Mouse (Mus musculus): ENCODE results near the gene Ripor2. TPM values are rescaled to one million over a fixed set of nuclear protein-coding genes. Genes with fewer than 3 reads are reported as not detected.

The Ripor2 gene
- total and polyA plus RNA-seq, 3 experiments: 8.6 to 10.9 (median 9.3) TPM

GRCm38 (mm10) chr13:24747823-24748222 lies 165.8 kb downstream of the Ripor2 start:
- Histone ChIP-seq H3K4me3 (replicated peaks in 1 of 3; ENCODE audit: low read depth in 2 of 3, low read length in 2 of 3, poor library complexity in 1 of 3) (no peak overlapping the region), H3K36me3 (replicated peaks in 1 of 2; ENCODE audit: control insufficient read depth in 1 of 2, insufficient read depth in 1 of 2, low read length in 1 of 2) (peaks cover 37 to 82% of the 10 kb centered on the region in 2 experiments), H3K27me3 (replicated peaks) (no peaks in the 10 kb centered on the region), H3K27ac (ENCODE audit: insufficient read depth, low read depth) (no peak overlapping the region), H3K9ac (ENCODE audit: insufficient read depth, low read depth) (no peak overlapping the region), H3K79me2 (replicated peaks; ENCODE audit: control insufficient read depth, extremely low read depth, insufficient read depth, poor library complexity, severe bottlenecking) (0 out of 2 replicates have a peak, but pooled peaks cover 2% of the 10 kb centered on the region), H3K9me3 (replicated peaks; ENCODE audit: low read length) (no peaks in the 10 kb centered on the region), H3K4me1 (ENCODE audit: control insufficient read depth in 1 of 2, insufficient read depth in 2 of 2) (no peaks in the 10 kb centered on the region), H3K4me2 (ENCODE audit: insufficient read depth, low read depth, poor library complexity, severe bottlenecking) (no peak overlapping the region)
- in situ Hi-C loops (cut with MboI; ENCODE audit: low pct_ligation_motif_present, low pct_unique_long_range_greater_than_20kb, low sequenced_read_pairs) (no loop called here), dilution Hi-C loops (cut with MboI; ENCODE audit: extremely low pct_ligation_motif_present, extremely low pct_unique_long_range_greater_than_20kb, low sequenced_read_pairs) (no loop called here)
- no peak for DNase-seq (ENCODE audit: extremely low read depth)
- TF ChIP-seq CHD2 (IDR thresholded peaks at IDR 0.05; ENCODE audit: low read length): no peak
- TF ChIP-seq MAFK (IDR thresholded peaks at IDR 0.05; ENCODE audit: insufficient replicate concordance, low read length): no peak
- TF ChIP-seq TCF12 (IDR thresholded peaks at IDR 0.05; ENCODE audit: low read depth, low read length): no peak
- no peak for TF ChIP-seq GABPA (IDR thresholded peaks at IDR 0.05; ENCODE audit: insufficient replicate concordance, low read depth, low read length)
- no peak for TF ChIP-seq MAX (IDR thresholded peaks at IDR 0.05; ENCODE audit: low read length)
- TF ChIP-seq ZNF384 (IDR thresholded peaks at IDR 0.05; ENCODE audit: low read depth, low read length): no peak
- no peak for TF ChIP-seq RCOR1 (conservative IDR thresholded peaks at IDR 0.05; ENCODE audit: low read depth, low read length)
- TF ChIP-seq JUN (IDR thresholded peaks at IDR 0.05; ENCODE audit: insufficient read depth, low read depth, low read length): no peak
- no peak for TF ChIP-seq ZMIZ1 (IDR thresholded peaks at IDR 0.05; ENCODE audit: low read depth, low read length)
- TF ChIP-seq KAT2A (IDR thresholded peaks at IDR 0.05; ENCODE audit: insufficient replicate concordance, low read length): no peak
- TF ChIP-seq TBP (conservative IDR thresholded peaks at IDR 0.05; ENCODE audit: low read depth, low read length): no peak
- TF ChIP-seq E2F4 (IDR thresholded peaks at IDR 0.05; ENCODE audit: insufficient replicate concordance, low read depth, low read length): no peak

GRCm38 (mm10) chr13:24750807-24751206 lies 168.8 kb downstream of the Ripor2 start:
- H3K4me3 ChIP-seq (replicated peaks in 1 of 3; ENCODE audit: low read depth in 2 of 3, low read length in 2 of 3, poor library complexity in 1 of 3): no peak overlapping the region
- dilution Hi-C loops (cut with MboI; ENCODE audit: extremely low pct_ligation_motif_present, extremely low pct_unique_long_range_greater_than_20kb, low sequenced_read_pairs) (no loop called here), in situ Hi-C loops (cut with MboI; ENCODE audit: low pct_ligation_motif_present, low pct_unique_long_range_greater_than_20kb, low sequenced_read_pairs) (no loop called here)
- H3K4me1 ChIP-seq (ENCODE audit: control insufficient read depth in 1 of 2, insufficient read depth in 2 of 2): no peaks in the 10 kb centered on the region
- no peak for DNase-seq (ENCODE audit: extremely low read depth)
- H3K79me2 ChIP-seq (replicated peaks; ENCODE audit: control insufficient read depth, extremely low read depth, insufficient read depth, poor library complexity, severe bottlenecking): peaks cover 2% of the 10 kb centered on the region; the same call in 1 of the 2 replicates
- H3K27me3 ChIP-seq (replicated peaks): no peaks in the 10 kb centered on the region
- H3K9ac ChIP-seq (ENCODE audit: insufficient read depth, low read depth): no peak overlapping the region
- H3K36me3 ChIP-seq (replicated peaks in 1 of 2; ENCODE audit: control insufficient read depth in 1 of 2, insufficient read depth in 1 of 2, low read length in 1 of 2): peaks cover 55 to 87% of the 10 kb centered on the region in 2 experiments
- no peak overlapping the region for H3K27ac ChIP-seq (ENCODE audit: insufficient read depth, low read depth)
- no peak overlapping the region for H3K4me2 ChIP-seq (ENCODE audit: insufficient read depth, low read depth, poor library complexity, severe bottlenecking)
- no peaks in the 10 kb centered on the region for H3K9me3 ChIP-seq (replicated peaks; ENCODE audit: low read length)
- TF ChIP-seq HCFC1 (IDR thresholded peaks at IDR 0.05; ENCODE audit: low read depth, low read length): no peak
- TF ChIP-seq ZC3H11A (IDR thresholded peaks at IDR 0.05; ENCODE audit: low read depth, low read length): no peak

- H3K9ac ChIP-seq (ENCODE audit: insufficient read depth, low read depth): no peak overlapping the region
- no peak for DNase-seq (ENCODE audit: extremely low read depth)
- peaks cover 2% of the 10 kb centered on the region; the same call in 1 of the 2 replicates for H3K79me2 ChIP-seq (replicated peaks; ENCODE audit: control insufficient read depth, extremely low read depth, insufficient read depth, poor library complexity, severe bottlenecking)
- no peaks in the 10 kb centered on the region for H3K27me3 ChIP-seq (replicated peaks)
- dilution Hi-C loops (cut with MboI; ENCODE audit: extremely low pct_ligation_motif_present, extremely low pct_unique_long_range_greater_than_20kb, low sequenced_read_pairs) (no loop called here), in situ Hi-C loops (cut with MboI; ENCODE audit: low pct_ligation_motif_present, low pct_unique_long_range_greater_than_20kb, low sequenced_read_pairs) (no loop called here)
- peaks cover 54 to 88% of the 10 kb centered on the region in 2 experiments for H3K36me3 ChIP-seq (replicated peaks in 1 of 2; ENCODE audit: control insufficient read depth in 1 of 2, insufficient read depth in 1 of 2, low read length in 1 of 2)
- H3K4me3 ChIP-seq (replicated peaks in 1 of 3; ENCODE audit: low read depth in 2 of 3, low read length in 2 of 3, poor library complexity in 1 of 3): no peak overlapping the region
- no peaks in the 10 kb centered on the region for H3K9me3 ChIP-seq (replicated peaks; ENCODE audit: low read length)
- H3K4me2 ChIP-seq (ENCODE audit: insufficient read depth, low read depth, poor library complexity, severe bottlenecking): no peak overlapping the region
- TF ChIP-seq TCF12 (IDR thresholded peaks at IDR 0.05; ENCODE audit: low read depth, low read length): no peak
- no peak for TF ChIP-seq MXI1 (IDR thresholded peaks at IDR 0.05; ENCODE audit: low read depth, low read length)
- TF ChIP-seq E2F4 (IDR thresholded peaks at IDR 0.05; ENCODE audit: insufficient replicate concordance, low read depth, low read length): no peak
- TF ChIP-seq ZKSCAN1 (IDR thresholded peaks at IDR 0.05; ENCODE audit: borderline replicate concordance, low read depth, low read length): no peak
- TF ChIP-seq BHLHE40 (IDR thresholded peaks at IDR 0.05; ENCODE audit: low read depth, low read length): no peak
- TF ChIP-seq NRF1 (IDR thresholded peaks at IDR 0.05; ENCODE audit: low read depth, low read length): no peak
- TF ChIP-seq NELFE (IDR thresholded peaks at IDR 0.05; ENCODE audit: low read depth, low read length): no peak
- TF ChIP-seq ZMIZ1 (IDR thresholded peaks at IDR 0.05; ENCODE audit: low read depth, low read length): no peak
- no peak for TF ChIP-seq TBP (conservative IDR thresholded peaks at IDR 0.05; ENCODE audit: low read depth, low read length)
- TF ChIP-seq ELF1 (IDR thresholded peaks at IDR 0.05; ENCODE audit: low read depth, low read length): no peak
- H3K27ac ChIP-seq (ENCODE audit: insufficient read depth, low read depth): no peak overlapping the region
- no peaks in the 10 kb centered on the region for H3K4me1 ChIP-seq (ENCODE audit: control insufficient read depth in 1 of 2, insufficient read depth in 2 of 2)
Measured at GRCm38 (mm10) chr13:24751396-24751795, 169.4 kb downstream of the Ripor2 start.
